Mouse (Mus musculus): ENCODE data around the gene Fam234b.

- TF ChIP-seq EP300 (IDR thresholded peaks at IDR 0.05) (no peak), CTCF (IDR thresholded peaks at IDR 0.05) (no peak)
Measured at GRCm38 (mm10) chr6:135262565-135262964, 64.8 kb downstream of the Fam234b start.

All from lung, postnatal 0 days (tissue).